Mouse (Mus musculus) spleen, postnatal 10 days (tissue): ENCODE measurements around the gene Calm2.

Experiments used
- DNase-seq, 2 experiments: peaks; one replicate each; pipeline ENCODE4 v3.0.0; 2021 to 2022; ENCODE audit warnings: low spot score in 2 of 2

Gene Calm2

DNA sequence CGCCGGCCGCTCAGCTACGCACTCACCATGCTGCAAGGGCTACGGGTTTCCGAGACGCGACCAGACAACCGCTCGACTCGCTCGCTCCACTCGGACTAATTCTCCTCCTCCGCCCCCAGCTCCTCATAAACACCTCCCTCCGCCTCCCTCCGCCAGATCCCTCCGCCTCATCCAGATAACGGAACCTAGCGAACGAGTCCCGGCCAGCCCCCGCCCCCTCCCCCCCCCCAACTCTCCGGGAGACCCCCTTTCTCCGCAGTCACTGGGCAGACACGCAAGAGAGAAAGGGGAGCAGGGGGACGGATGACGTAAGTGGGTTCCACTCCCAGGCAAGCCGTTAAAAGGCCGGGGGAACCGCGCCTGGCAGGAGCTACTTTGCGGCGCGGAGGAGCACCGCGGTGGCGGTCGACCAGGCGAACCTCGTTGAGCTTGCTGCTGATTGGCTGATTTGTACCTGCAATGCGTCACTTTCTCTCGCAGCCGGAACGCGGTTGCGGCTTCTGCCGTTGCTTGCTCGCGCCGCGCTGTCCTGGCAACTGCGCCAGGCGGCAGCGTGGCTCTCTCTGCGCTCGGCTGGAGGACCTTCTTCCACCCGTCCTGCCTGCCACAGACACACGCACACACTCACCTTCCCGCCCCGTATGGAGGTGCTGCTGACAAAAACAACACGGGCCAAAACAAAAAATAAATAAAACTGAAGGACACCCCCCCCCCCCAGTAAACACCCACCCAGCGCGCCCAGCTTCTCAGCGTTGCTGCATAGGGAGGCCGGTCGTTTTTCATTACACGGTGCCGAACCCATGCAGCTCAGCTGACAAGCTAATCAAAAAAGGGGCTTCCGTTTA lies at the start of gene Calm2:
Gene Calm2 (minus strand): TSS at position 169 of the 845 bp plus-strand sequence.
- DNase-seq = peak; percentile 96 to 97

DNA sequence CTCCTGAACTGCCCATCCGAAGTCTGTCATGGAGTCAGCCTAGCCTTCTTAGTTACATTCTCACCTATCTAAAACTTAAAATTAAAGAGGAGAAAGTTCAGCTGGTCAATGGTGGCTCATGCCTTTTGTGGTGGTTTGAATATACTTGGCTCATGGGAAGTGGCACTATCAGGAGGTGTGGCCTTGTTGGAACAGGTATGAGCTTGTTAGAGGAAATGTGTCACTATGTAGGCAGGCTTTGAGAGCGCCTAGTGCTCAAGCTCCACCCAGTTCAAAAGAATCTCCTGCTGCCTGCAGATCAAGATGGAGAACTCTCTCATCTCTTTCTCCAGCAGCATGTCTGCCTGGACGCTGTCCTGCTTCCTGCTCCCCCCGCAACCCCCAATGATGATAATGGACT lies 48.8 kb upstream of the Calm2 start:
- no peak for DNase-seq

DNA sequence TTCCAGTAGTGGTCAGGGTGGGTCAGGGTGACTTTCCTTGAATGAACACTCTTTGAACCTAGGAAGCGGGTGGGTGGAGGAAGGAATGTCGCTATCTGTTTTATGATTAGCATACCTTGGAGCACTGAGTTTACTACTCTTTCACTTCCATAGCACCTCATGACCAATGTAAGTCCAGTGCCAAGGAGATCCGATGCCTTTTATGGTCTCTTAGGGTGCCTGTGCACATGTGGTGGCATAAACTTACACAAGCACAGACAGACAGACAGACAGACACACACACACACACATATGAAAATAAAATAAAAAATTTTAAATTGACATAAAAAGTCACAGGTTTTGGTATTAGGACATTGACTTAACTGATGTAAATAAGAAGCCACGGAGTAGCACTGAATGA lies 47.6 kb upstream of the Calm2 start:
- no peak for DNase-seq

DNA sequence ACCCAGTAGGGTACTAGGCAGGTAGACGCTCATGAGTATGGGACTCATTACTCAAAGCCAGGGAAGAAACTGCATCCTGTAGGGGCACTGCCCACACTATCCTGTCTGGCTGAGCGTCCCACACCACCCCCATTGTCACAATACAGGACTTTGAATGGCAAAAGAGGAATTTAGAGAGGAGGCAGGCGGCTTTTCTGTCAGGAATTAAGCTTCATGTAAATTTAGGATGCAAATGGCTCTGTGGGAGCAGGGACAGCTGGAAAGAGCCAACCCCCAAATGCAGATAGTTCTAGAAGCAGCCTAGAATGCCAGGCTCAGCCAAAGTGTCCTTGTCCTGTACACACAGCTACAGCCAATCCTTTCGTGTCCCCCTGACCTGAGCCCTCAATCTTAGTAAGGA lies 45.6 kb upstream of the Calm2 start:
- DNase-seq = no peak

DNA sequence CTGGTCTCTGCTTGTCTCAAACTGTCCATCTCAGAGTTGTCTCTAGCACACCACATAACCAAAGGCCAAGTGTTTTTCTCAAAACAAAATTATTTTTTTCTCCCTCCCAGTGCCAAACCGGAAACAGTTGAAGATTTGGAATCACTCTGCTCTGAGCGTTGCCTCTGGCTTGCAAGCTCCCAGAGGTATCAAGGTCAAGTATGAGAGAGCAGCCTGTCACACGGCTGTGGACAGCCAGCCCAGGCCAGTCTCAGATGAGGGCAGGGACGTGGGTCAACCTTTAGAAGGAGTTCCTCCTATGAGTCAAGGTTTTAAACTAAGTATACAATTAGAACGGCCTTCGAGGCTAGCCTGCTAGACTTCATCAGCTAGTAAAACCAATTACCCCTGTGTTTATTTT lies 43.6 kb upstream of the Calm2 start:
- DNase-seq = no peak

DNA sequence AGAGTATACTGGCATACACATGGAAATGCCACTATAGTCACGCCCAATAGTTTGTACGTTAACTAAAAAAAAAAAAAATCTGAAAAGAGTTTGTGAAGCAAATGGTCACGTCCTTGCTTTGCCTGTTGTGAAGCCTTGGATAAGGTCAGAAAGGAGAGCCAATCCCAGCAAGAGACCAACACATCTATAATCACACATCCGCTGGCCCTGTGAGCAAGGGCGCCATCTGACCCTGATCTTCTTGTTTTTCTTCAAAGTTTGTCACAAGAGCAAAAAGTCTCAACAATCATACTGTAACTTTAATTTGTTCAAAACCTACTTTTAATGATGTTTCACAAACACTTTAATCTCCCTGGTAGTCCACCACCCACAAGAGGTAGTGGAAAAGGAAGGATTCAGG lies 39.0 kb upstream of the Calm2 start:
- no peak for DNase-seq

DNA sequence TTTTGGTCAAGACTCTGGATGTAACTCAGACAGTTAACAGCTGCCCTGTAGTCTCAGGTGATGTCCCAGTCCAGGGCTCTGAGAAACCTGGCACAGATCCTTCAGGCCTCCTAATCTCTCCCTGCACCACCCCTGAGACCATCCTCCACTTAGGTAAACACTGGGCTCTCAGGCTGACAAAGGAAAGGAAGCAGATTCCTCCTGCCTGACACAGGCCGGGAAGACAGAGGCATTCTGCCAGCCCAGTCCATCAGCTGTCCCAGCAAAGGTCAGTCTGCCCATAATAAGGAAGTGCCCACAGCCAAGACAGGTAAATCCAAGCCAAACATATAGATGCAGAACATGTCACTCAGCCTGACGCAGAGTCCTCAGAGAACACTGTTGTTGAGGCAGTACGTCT lies 36.1 kb upstream of the Calm2 start:
- no peak for DNase-seq

DNA sequence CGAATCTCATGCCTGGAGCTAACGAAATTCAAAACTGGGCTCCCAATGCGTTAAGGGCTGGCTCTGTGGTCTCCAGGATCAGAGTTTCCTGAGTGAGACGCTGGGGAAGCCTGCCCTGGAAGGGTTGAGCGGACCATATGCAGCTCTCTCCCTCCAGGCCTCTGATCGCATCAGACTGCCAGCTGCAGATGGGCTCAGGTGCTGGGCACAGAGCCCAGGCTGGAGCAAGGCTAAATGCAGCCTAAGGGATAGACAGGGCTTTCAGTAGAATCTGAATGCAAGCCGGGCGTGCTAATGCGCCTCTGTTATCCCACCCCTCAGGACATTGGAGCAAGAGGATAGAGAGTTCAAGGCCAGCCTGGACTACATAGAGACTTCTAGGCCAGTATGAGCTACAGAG lies 31.8 kb upstream of the Calm2 start:
- no peak for DNase-seq

DNA sequence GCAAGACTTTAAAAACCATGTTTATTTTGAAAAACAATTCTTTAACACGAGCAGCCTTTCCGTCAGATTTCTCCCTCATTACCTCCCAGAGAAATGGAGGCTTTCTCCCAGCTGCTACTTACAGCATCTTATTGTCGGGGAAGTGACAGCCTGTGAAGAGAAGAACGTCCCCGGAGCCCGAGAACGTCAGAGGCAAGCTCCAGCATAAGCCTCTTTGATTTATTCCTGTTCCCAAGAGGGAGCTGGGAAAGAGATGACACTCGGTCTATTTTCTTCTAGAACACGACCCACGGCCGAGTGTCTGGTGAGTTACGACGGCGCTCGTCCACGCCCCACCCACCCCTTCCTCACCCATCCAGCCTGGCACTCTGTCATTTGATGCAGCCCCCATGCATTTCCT lies 30.9 kb upstream of the Calm2 start:
- no peak for DNase-seq

DNA sequence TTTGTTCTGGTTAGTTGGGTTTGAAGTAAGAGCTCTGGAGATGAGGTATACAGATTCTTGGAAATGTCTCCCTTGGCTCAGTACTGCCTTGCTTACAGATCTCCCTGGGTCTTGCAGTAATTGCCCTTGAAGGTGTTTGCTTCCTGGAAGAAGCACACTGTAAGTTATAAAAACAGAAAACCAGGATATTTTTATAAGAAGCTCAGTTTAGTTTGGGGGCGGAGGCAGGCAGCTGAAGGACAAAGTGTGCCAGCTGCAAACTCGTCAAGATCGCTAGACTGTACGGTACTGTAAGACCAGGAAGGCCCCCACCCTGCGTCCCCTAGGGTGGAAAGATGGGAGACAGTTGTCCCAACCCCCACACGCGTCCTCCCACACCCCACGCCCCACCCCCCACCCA lies 28.6 kb upstream of the Calm2 start:
- DNase-seq = no peak

DNA sequence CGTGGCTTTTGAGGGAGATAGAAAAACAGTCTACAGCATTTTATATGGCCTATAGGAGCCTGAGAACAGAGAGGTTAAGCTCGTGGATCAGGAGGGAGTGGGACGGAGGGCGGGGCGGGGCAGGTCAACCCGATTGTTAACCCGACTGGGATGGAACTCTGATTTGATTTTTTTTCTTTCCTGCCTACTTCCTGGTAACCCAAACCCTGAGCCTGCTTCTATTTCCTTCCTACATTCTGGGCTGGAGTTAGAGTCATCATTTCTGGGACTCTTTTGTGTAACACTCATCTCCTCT lies 27.7 kb upstream of the Calm2 start:
- no peak for DNase-seq

DNA sequence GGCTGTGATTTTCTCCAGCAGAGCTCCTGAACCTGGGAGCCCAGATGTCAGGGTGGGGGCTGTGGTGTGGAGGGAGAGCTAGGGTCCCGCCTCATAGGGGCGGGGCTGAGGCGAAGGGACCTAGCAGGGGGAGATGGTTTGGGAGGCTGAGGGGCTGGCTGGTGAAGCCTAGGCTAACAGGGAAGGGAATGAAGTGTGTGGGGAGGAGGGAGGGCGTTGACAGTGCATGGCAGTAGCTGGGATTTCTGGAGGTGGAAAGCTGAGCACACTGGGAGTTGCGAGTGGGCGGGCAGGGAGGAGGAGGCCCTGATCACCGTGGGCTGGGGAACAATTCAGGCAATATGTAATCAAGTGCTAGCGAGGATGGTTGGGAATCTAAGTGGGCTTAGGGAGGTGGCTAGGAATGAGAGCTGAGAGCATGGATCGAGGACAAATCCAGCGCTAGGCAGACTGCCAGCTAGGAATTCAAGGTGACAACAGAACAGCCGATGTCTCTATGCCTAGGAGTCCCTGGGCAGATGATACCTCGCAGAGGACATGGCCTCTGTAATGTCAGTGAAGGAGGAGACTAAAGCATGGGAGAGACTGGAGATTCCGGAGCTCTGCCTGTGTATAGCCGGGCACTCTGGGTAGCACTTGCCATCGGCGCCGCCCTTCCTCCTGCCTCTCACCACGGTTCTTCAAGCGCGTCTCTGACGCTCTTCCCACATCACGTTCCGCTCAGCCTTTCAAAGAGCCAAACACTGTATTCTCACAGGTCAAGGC lies 27.2 kb upstream of the Calm2 start:
- peak in 1 of 2 experiments; percentile 28 for DNase-seq

DNA sequence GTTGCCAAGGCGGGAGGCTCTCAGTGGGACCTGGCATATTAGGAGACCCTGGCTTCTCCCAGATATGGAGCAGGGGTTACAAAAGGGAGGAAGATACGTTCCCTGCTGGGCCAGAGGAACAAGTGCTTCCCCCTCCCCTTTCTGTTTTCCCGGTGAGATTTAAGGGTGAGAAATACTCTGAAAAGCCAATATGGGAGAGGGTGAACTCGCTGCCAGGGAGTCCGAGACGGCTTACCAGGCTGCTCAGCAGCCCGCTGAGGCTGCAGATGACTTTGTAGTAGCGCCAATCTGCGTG lies 26.7 kb upstream of the Calm2 start:
- no peak for DNase-seq

DNA sequence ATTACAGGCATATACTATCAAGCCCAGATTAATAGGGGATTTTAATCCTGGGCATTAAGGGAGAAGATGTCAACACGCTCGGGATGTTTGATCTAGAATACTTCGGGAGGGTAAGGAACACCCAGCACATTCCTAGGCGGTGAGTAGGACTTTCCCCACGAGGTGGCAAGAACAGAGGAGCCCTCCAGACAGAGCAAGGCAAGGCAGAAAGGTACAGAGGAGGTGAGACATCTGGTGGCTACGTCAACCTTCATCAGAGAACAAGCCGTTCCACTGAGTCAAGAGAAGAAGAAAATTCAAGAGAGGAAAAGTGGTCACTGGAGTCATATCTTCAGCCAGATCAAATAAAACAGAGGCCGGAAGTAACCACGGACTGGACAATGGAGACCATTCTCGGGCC lies 26.1 kb upstream of the Calm2 start:
- no peak for DNase-seq

DNA sequence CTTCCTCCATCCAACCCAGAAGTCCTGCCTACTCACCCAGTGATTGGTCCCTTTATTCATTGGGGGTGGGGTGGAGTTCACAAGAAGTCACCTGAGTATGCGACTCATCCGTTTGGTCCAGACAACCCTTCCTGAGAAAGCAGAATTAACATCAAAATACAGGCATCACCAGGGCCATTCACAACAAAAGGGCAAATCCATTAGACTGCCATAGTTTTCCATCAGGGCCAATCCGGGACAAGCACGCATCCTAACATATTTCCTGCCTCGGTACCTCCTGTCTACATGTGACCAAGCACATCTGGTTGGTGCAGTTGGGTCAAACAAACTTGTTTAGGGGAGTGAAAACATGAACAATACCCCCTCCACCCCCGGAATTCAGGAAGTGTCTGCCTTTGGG lies 24.9 kb upstream of the Calm2 start:
- no peak for DNase-seq

DNA sequence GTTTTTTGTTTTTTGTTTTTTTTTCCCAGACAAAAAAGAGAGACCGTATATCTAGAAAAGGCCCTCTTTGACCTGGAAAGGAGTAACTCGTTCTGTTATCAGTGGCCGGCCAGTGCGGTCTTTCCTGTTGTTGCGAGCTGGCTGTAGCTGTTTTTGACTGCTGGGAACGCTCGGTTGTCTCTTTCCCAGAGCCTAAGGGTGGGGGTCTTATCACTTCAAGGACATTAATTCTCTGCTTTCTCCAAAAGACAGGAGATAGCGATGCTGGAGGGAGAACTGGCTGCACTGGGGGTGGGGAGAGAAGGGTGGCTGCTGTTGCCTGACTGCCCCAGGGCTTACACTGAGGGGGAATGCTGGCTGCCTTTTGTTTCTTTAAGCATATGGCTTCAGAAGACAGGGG lies 24.1 kb upstream of the Calm2 start:
- no peak for DNase-seq

DNA sequence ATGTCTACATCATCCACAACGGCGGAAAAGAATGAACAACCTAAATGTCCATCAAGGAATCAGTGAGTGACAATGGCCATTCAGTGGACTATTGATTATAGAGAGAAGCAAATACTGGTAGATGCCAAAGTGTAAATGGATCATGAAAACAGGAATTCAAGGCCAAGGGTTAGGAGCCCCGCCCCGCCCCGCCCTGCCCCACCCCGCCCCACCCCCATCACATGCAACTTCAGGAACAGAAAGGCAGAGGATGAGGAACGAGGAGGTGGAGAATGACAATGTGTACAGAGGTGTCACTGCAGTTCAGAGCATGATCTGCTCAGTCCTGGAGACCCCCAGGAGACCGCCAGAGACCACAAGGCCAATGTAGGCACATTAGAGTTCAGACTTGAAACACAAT lies 23.5 kb upstream of the Calm2 start:
- no peak for DNase-seq

DNA sequence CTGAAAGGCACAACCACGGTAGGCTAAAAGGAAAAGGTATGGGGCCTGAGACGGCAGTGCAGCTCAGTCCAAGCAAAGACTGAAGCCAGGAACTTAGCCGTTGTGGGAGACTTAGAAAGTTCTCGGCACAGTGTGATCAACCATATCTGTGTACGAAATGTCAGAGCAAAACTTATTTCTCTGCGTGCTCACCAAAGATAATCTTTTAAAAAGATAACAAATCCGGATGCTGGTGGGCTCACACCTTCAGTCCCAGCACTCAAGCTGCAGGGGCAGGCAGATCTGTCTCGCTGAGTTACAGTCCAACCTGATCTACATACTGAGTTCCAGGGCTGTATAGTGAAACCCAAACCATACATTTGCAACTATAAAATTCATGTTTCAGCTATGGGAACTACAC lies 22.7 kb upstream of the Calm2 start:
- no peak for DNase-seq

DNA sequence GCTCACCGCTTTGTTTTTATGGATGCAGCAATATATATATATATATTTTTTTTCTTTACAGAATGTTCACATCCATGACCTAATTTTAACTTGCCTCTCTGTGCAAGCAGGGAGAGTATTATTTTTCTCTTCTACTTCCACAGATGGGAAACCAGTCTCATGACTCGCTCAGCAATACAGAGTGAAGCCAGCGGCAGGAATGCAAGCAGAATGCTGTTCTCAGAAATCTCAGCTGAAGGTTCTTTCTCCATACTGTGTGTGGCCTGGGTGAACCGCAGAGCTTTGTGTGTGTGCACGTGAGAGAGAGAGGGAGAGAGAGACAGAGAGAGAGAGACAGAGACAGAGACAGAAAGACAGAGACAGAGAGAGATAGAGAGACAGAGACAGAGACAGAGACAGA lies 21.9 kb upstream of the Calm2 start:
- no peak for DNase-seq

DNA sequence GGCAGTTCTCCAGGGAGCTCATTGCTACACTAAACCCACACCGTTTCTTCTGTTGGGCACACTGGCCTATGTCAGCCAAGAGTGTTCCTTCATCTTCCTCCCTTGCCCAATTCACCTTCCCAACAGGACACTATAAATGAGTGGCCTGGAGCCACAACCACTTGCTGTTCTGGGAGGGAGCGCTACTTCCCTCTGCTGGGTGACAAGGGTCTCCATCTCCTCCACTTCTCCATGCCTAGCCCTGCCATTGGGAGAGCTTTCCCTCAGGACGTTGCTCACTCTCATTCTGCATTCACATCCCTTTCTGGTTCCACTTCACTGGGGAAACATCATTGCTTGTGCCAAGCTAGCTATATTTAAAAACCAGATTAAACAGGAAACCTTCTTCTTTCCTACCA lies 14.8 kb upstream of the Calm2 start:
- DNase-seq = no peak

DNA sequence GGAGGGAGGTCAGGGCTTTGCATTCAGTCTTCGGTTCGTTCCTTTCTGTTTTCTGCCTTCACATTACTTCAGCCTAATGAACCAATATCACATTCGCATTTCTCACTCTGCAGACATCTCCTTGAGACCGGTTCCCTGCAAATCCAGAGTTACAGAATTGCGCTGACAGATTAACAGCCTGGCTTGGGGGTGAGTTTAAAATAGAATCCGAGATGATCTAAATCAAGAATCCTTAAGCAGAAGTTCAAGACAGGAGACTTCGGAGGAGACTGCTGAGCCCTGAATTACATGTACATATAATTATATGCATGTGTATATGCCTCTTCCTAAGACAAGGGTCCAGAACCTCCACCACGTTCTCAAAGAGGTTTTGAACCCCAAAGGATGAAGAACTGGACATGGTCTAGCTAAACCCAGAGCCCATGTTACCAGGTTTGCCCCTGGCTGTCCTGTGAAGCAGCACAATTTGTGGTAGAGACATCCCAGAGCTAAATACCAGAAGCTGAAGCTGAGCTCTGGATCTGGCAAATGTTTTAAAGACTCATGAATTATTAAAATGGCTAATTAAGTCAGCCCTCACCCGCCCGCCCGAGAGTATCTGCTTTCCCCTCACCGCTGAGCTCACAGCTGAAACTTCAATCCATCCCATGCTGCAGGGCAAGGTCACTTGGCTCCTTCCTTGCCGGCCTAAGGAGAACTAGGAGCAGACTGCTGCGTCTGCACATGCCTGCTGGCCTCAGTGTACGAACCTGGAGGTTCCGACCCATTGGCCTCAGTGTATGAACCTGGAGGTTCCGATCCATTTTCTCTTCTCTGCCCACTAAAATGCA lies 14.1 kb upstream of the Calm2 start:
- DNase-seq = no peak

DNA sequence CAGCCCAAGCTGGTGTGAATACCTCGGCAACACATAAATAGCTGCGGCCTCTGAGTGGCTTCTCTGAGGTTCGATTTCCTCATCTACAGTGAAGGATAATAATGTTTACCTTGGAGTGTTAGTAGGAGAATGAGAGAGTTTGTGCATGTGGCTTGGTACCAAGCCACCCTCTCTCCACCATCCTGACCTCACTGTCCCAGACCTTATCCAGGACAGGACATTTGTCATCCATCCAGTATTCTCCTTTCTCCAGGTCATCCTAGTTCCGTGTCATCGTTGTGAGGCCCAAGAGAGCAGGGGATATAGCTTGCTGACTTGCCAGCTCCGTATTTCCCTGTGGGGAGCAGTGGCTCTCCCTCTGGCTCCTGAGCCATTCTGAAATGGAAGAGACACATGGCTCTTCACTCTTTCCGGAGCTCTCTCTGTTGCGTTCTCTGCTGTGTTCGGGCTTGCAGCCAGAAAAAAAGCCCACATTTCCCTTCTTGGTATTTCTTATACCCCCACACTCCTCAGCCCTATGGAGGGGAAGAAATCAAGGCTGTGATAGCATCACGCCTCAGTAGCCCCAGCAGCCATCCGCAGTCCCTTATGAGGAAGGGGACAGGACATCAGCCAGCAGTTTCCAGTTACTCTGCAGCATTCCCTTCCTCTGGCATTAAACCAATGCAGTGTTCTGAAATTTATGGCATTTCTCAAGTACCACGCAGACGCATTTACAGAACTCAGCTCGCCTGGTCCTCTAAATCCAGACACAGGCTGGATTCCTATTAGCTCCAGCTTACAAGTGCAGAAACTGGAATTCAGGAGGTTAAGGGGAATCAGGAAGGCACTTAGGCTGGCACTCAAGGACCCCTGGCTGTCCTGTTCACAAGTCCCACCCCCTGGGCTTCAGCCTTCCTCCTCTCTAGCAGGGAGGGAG lies 13.3 kb upstream of the Calm2 start:
- DNase-seq = no peak
